Mouse (Mus musculus): ENCODE measurements around the gene Ino80d.

Gene Ino80d

GRCm38 (mm10) chr1:62991021-62991420 is 123.4 kb downstream of the Ino80d start:
- DNase-seq (ENCODE audit: low spot score): no peak

GRCm38 (mm10) chr1:62987561-62987960 is 126.9 kb downstream of the Ino80d start:
- no peak for DNase-seq (ENCODE audit: low spot score)

- peak; percentile 78 for DNase-seq (ENCODE audit: low spot score)
These were observed 128.2 kb downstream of the Ino80d start for GRCm38 (mm10) chr1:62986267-62986666.

DNA sequence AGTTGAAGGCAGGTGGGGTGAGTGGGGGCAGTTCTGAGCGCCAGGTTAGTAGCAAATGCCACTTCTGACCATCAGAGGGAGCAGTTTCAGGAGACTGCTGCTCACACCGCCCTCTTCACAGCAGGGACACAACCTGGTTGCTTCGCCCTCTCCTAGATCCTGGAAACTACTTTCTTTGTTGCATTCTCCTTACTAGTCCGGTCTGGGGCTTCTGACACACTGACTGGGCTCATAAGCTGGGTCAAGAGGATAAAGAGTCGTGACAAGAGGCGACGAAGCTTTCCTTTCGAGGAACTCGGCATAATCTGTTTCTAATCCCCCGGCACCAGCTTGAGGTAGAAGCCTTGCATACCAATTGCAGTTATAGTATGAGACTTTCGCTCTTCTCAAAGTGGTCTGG is 129.9 kb downstream of the Ino80d start:
- DNase-seq (ENCODE audit: low spot score): peak; percentile 76

DNA sequence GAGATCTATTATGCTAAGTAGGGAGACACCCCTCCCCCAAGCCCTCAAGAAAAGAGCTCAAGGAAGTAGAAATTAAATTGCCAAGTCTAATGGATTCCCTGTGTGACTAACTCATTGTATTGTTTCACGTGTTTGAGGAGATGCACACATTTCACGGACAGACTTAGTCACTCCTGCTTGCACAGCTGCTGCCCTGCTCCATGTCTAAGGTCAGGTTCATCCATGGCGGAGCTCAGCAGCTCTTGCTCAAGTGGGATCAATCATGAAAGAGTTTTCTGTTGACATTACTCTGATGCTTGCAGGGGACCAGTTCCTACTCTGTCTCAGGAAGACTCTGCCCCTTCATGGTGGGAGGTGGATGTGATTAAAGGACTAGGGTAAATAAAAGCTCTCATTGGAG is 137.7 kb downstream of the Ino80d start:
- no peak for DNase-seq (ENCODE audit: low spot score)

DNA sequence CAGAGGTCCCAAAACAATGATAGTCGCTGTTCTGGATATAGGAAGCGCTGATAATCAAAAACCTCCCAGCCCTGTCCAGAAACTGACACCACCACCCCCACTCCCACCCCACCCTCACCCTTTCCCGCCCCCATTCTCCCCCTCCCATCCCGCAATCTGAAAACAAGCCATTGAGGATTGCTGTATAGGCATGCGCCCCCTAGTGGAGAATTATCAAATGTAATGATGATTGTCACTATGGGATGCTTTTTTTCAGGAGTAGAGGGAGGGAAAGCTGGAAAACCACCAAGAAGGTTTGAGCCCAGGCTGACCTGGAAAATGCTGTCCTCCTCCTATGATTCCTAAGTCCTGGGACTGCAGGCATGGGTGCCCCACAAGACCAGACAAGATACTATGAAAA is 147.6 kb downstream of the Ino80d start:
- DNase-seq (ENCODE audit: low spot score): no peak

DNA sequence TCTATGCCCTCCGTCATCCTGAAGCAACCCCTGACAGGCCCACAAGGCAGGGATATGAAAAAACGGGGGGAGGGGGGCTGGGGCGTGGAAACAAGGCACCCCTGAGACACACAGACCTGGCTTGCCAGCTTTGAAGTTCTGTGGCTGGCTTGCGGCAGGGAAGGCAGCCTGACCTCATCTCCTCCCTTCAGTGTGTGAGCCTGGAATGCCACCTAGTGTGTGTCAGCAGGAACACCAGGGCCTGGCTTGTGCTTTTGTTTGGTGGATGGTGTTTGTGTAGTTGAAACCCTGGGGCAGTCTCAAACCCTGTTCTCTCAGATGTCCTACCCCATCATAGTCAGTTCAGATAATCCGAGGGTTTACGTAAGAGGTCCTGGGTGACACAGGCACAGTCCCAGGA is 150.2 kb downstream of the Ino80d start:
- peak; percentile 72 for DNase-seq (ENCODE audit: low spot score)

- no peak for DNase-seq (ENCODE audit: low spot score)
These were observed 157.4 kb downstream of the Ino80d start for GRCm38 (mm10) chr1:62956942-62957645.

DNA sequence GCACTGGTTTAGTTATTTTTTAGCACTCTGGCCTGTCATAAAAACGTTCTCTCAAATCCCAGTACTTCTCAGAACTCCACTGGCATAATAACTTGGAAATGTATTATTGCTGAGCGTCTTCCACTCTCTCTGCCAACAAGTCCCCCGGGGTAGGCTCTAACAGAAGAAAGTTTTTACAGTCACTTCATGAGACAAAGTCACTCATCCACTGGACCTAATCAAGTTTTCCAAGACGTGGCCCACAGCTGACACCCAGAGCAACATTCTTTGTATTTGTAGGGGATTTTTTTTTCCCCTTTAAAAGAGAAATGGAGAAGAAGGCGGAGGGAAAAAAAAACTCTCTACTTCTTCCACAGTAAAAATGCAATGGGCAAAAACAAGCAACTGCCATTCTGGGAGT is 157.9 kb downstream of the Ino80d start:
- DNase-seq (ENCODE audit: low spot score): no peak

DNA sequence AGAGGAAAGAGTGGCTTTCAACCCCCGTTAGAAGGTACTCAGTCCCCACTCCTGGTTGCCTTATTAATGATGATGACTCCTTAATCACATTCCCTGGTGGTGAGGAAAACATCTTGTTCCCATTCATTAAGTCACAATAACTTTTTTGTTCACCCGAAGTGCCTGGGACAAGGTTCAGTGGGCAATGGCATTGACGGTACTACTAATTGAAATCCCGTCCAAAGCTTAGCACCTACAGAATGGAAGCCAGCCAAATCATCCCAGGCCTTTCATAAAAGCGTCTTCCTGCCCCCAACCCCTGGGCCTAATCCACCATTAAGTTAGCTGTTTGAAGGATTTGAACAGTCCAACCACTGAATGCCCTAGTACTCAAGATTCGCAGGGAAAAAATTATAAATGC is 159.1 kb downstream of the Ino80d start:
- DNase-seq (ENCODE audit: low spot score): no peak

GRCm38 (mm10) chr1:62953036-62953435 is 161.4 kb downstream of the Ino80d start:
- DNase-seq (ENCODE audit: low spot score): no peak

- DNase-seq (ENCODE audit: low spot score): no peak
These were observed 162.1 kb downstream of the Ino80d start for GRCm38 (mm10) chr1:62952319-62952718.

- DNase-seq (ENCODE audit: low spot score): no peak
These were observed 163.2 kb downstream of the Ino80d start for GRCm38 (mm10) chr1:62951067-62951809.

- DNase-seq (ENCODE audit: low spot score): no peak
These were observed 163.9 kb downstream of the Ino80d start for GRCm38 (mm10) chr1:62950526-62950925.

DNA sequence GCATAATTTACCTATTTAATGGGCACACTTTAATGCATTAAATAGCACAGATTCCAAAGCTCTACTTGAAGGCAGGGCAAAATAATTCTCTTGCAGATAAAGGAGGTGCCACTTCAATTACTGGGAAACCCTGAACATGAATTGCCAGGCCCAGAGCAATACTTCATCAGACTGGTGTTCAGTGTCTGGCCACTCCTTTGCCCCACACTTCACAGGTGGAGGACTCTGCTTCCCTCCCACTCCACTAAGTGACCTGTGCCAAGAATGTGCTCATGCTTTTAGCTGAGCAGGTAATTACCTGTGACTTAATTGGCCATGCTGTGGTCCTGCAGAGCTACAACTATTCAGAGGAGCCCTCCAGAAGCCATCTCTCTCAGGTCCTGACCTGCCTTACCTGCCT is 166.7 kb downstream of the Ino80d start:
- no peak for DNase-seq (ENCODE audit: low spot score)

- no peak for DNase-seq (ENCODE audit: low spot score)
These were observed 167.5 kb downstream of the Ino80d start for GRCm38 (mm10) chr1:62946987-62947386.

GRCm38 (mm10) chr1:62934752-62935329 is 179.6 kb downstream of the Ino80d start:
- DNase-seq (ENCODE audit: low spot score): no peak

DNA sequence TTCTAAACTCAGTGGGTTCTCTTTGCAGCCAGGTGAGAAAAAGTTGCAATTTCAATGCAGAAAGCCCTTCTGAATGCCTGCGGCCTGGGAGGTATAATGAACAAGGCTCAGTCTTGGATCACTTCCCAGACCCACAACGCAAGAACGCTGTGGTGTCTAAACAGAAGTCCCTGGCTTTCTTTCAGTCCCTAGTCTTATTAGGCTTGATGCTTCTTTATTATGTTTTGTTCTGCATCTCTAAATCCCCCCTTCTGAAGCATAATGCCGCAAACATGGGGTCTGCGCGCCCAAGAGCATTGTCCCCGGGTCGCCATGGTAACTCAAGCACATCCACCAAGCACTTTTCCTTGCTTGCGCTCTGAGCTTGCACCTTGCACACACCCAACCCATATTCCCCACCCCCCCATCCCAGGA is 180.4 kb downstream of the Ino80d start:
- no peak for DNase-seq (ENCODE audit: low spot score)

GRCm38 (mm10) chr1:62933288-62934099 is 181.0 kb downstream of the Ino80d start:
- DNase-seq (ENCODE audit: low spot score): no peak

GRCm38 (mm10) chr1:62929477-62929876 is 185.0 kb downstream of the Ino80d start:
- DNase-seq (ENCODE audit: low spot score): peak; percentile 92

DNA sequence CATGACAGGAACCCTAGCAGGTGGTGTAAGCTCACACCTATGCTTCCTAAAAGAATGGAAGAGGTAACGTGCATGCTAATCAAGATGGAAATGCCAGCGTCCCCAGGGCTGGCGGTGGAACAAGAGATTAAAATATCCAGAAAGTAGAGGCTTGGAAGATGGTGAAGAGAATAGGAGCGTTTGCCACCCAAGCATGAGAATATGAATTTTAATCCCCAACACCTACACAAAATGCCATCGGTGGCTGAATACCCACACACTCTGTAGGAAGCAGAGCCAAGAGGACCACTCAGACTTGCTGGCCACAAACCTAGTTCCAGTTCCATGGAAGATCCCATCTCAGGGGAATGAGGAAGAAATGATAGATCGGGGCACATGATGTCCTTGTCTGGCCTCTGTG is 195.2 kb downstream of the Ino80d start:
- no peak for DNase-seq (ENCODE audit: low spot score)

DNA sequence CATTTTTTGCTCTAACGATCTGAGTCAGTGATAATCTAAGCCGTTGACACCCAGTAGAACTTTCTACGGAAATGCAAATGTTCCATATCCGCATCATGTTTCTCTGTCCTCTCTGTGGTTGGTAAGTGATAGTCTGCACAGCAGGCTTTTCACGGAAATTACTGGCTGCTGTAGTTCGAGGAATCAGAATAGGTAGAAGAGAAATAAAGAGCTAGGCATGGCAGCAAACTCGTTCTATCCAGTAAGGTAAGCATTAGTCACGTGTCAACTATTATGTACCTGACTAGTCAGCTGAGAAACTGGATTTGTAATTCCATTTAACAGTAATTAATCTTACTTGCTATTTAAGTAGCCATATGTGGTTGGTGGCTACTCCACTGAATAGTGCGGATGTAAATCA is 197.9 kb downstream of the Ino80d start:
- DNase-seq (ENCODE audit: low spot score): no peak
